Mouse (Mus musculus) ovary, postnatal 10 days (tissue): ENCODE results near the gene Pgam5.

Experiments used
- DNase-seq: peaks from one replicate; pipeline ENCODE4 v3.0.0; 2022; ENCODE audit warnings: low spot score

Gene Pgam5

GRCm38 (mm10) chr5:110230401-110230779, 39.3 kb downstream of the Pgam5 start:
- no peak for DNase-seq

- no peak for DNase-seq
Observed at GRCm38 (mm10) chr5:110227336-110227883, 42.3 kb downstream of the Pgam5 start.

GRCm38 (mm10) chr5:110225056-110225455, 44.7 kb downstream of the Pgam5 start:
- no peak for DNase-seq

- no peak for DNase-seq
Observed at GRCm38 (mm10) chr5:110222757-110223156, 47.0 kb downstream of the Pgam5 start.

GRCm38 (mm10) chr5:110220331-110220730, 49.4 kb downstream of the Pgam5 start:
- no peak for DNase-seq

GRCm38 (mm10) chr5:110216780-110217179, 52.9 kb downstream of the Pgam5 start:
- no peak for DNase-seq

- no peak for DNase-seq
Observed at GRCm38 (mm10) chr5:110211312-110211711, 58.4 kb downstream of the Pgam5 start.
